Mouse (Mus musculus) cortical plate, adult 2 months (tissue): ENCODE measurements around the gene G430095P16Rik. TPM values are rescaled to one million over a fixed set of nuclear protein-coding genes. Genes with fewer than 3 reads are reported as not detected.

Experiments used
- H3K27ac ChIP-seq: fragments of 200-500 bp; 2 replicates; pipeline ENCODE4 v1.5.1; 2012; ENCODE audit warnings: low read length, control low read depth, inconsistent platforms; ENCODE audit not compliant: insufficient read depth
- H3K4me1 ChIP-seq: fragments of 200-500 bp; 2 replicates; pipeline ENCODE4 v1.6.1; 2011; ENCODE audit warnings: low read length; ENCODE audit not compliant: control insufficient read depth, insufficient read depth
- H3K4me3 ChIP-seq: fragments of 200-500 bp; 2 replicates; pipeline ENCODE4 v1.5.1; 2011; ENCODE audit warnings: mild to moderate bottlenecking, low read length, control low read depth; ENCODE audit not compliant: insufficient read depth
- CTCF ChIP-seq: fragments of 200-500 bp; IDR thresholded peaks from 2 replicates; pipeline ENCODE4 v1.5.1; 2011; ENCODE audit warnings: mild to moderate bottlenecking, control low read depth, low read length; ENCODE audit not compliant: insufficient read depth; ENCODE audit errors: extremely low read depth
- POLR2A ChIP-seq: fragments of 200-500 bp; IDR thresholded peaks from 2 replicates; pipeline ENCODE4 v1.6.1; 2011; ENCODE audit warnings: mild to moderate bottlenecking, low read length, control low read depth; ENCODE audit not compliant: insufficient read depth; ENCODE audit errors: extremely low read depth
- polyA plus RNA-seq: library from polyadenylated mRNA; depleted of rRNA; stranded (reverse); fragments of >200 nt; gene quantifications from 2 replicates; pipeline ENCODE4 v1.2.3, GENCODE M21; 2012

The G430095P16Rik gene
- polyA plus RNA-seq, 1 experiment: 0.42 TPM

DNA sequence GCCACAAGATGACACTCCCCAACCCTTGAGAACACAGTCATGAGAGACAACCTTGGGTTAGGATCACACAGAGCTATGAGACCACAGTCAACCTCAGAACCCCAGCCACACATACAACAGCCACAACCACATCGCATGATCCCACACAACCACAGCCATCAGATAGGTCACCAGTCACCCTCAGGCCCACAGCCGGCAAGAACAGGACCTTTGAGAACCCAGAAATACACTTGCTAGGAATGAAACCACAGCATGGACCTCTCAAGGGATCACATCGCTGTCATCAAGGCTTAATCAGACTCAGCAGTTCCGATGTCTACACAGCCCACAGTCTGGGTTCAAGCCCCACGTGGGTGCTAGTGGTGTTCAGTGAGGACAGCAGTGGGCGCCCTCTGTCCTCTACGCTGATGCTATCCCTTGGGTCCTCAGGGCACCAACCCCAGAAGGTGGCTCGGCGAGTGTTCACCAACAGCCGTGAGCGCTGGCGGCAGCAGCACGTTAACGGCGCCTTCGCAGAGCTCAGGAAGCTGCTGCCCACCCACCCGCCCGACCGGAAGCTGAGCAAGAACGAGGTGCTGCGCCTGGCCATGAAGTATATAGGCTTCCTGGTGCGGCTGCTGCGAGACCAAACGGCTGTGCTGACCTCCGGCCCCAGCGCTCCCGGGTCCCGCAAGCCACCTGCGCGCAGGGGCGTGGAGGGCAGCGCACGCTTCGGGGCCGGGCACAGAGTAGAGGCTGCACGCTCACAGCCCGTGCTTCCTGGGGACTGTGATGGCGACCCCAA is 19.1 kb upstream of the G430095P16Rik start:
- H3K4me3 ChIP-seq: no peak overlapping the region
- TF ChIP-seq CTCF: no peak
- TF ChIP-seq POLR2A: no peak
- 0 out of 2 replicates have a peak, but pooled peaks cover 2% of the 10 kb centered on the region for H3K4me1 ChIP-seq
- peak overlapping the region; percentile 17; the same call in 1 of the 2 replicates for H3K27ac ChIP-seq

DNA sequence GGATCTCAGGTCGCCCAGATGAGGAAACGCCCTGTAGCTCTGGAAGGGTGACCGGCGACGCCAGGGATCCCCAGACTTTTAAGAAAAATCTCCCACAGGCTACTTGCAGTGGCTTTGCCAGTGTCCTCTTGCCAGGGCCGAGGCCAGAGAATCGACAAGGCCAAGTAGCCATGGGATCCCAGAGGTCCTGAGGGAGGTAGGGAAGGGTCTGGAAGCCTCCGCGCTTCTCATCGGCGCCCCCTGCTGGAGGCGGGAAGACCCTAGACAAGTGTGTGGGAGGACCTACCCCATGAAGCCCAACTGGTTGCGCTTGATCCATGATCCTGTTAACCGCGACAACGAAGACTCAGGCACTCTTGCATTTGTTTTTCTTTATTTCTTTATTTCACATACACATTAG is 18.5 kb upstream of the G430095P16Rik start:
- Histone ChIP-seq H3K4me3 (no peak overlapping the region), H3K4me1 (peaks cover 3% of the 10 kb centered on the region; the same call in 1 of the 2 replicates), H3K27ac (peak overlapping the region; percentile 17; the same call in 1 of the 2 replicates)
- TF ChIP-seq POLR2A: no peak
- TF ChIP-seq CTCF: peak; percentile 50

GRCm38 (mm10) chr8:84704867-84705831 is 17.7 kb upstream of the G430095P16Rik start:
- Histone ChIP-seq H3K4me1 (peaks cover 5% of the 10 kb centered on the region; the same call in 1 of the 2 replicates), H3K4me3 (no peak overlapping the region), H3K27ac (no peak overlapping the region)
- TF ChIP-seq CTCF: no peak

DNA sequence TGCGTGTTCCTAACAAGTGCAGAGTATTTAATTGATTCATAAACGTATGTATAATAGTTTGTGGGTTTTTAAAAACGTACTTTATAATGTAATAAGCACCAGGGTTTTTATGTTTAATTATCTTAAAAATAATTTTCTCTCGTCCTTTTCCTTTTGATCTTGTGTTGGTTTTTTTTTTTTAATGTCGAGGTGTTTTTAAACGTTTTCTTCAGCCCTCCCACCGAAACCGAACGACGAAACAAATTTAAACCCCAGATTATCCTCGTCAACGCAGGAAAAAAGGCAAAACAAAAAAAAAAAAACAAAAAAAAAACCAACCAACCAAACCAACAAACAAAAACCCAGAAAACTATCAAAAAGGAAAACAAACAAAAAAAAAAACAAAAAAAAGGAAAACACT is 16.8 kb upstream of the G430095P16Rik start:
- no peak for TF ChIP-seq CTCF
- TF ChIP-seq POLR2A: no peak
- Histone ChIP-seq H3K27ac (no peak overlapping the region), H3K4me1 (peaks cover 5% of the 10 kb centered on the region; the same call in 1 of the 2 replicates), H3K4me3 (no peak overlapping the region)

DNA sequence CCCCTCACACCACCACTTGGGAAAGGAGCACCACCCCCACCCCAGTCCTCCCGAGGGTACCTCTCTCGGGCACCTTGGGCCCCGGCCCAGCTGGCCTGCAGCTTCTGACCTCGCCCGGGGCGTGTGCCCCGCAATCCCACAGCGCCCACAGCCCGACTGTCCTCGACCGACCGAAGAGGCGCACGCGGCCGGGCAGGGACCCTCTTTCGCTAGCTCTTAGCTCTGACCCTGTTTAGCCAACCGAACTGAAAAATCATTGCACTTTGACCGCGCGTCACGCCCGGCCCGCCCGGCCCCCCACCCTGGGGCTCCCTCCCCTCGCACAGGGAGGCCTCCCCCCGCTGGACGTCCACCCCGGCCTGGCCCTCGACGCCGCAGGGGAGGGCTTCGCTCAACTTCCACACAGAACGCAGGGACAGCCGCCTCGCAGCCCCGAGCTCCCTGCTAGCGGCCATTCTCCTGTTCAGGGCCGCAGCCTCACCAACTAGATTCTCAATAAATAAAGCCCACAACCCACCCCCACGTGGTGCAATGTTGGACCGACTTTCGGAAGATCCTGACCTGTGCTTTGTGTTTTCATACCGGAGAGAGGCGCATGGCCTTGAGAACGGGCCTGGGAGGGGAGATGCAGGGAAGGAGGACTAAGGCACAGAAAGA is 16.1 kb upstream of the G430095P16Rik start:
- peaks cover 5% of the 10 kb centered on the region; the same call in 1 of the 2 replicates for H3K4me1 ChIP-seq

GRCm38 (mm10) chr8:84707267-84707883 is 15.4 kb upstream of the G430095P16Rik start:
- Histone ChIP-seq H3K27ac (peak overlapping the region; percentile 83), H3K4me1 (peaks cover 5% of the 10 kb centered on the region; the same call in 1 of the 2 replicates), H3K4me3 (peak overlapping the region; percentile 14; the same call in 1 of the 2 replicates)
- TF ChIP-seq CTCF: no peak
- no peak for TF ChIP-seq POLR2A

More for the DNA sequence above, 16.1 kb upstream of the G430095P16Rik start:
- H3K27ac ChIP-seq: peak overlapping the region; percentile 83
- H3K4me3 ChIP-seq: peak overlapping the region; percentile 14; the same call in 1 of the 2 replicates
- TF ChIP-seq POLR2A (no peak), CTCF (no peak)

DNA sequence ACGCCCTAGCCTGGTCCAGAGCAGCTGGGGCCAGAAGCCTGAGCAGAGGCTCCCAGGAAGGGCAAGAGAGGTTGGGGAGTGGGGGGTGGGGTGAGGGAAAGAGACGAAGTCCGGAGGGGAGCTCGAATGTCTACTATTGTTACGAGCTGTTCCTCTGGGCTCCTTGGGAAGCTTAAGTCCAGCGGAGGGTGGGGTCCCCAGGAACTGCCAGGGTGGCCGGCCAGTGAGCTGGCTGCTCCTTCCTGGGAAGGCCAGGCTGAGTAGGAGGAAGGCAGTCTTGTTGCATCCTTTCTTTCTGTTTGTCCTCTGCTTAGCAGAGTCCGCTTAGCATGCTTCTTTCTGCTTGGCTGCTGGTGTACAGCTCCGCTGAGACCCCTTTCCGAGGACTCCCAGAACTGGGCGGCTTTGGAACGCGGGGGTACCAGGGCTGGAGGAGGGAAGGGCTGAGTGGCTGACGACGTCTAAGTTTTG is 14.7 kb upstream of the G430095P16Rik start:
- TF ChIP-seq CTCF: no peak
- TF ChIP-seq POLR2A: no peak
- Histone ChIP-seq H3K4me3 (no peak overlapping the region), H3K4me1 (peaks cover 7% of the 10 kb centered on the region; the same call in 1 of the 2 replicates), H3K27ac (no peak overlapping the region; the same call in 1 of the 2 replicates)

- TF ChIP-seq POLR2A (no peak), CTCF (peak; percentile 83)
- Histone ChIP-seq H3K4me1 (peaks cover 7% of the 10 kb centered on the region; the same call in 1 of the 2 replicates), H3K4me3 (no peak overlapping the region), H3K27ac (no peak overlapping the region)
These were observed 13.9 kb upstream of the G430095P16Rik start for GRCm38 (mm10) chr8:84708774-84709475.
